Mouse (Mus musculus): ENCODE data around the gene Clrn3.

Gene Clrn3

DNA sequence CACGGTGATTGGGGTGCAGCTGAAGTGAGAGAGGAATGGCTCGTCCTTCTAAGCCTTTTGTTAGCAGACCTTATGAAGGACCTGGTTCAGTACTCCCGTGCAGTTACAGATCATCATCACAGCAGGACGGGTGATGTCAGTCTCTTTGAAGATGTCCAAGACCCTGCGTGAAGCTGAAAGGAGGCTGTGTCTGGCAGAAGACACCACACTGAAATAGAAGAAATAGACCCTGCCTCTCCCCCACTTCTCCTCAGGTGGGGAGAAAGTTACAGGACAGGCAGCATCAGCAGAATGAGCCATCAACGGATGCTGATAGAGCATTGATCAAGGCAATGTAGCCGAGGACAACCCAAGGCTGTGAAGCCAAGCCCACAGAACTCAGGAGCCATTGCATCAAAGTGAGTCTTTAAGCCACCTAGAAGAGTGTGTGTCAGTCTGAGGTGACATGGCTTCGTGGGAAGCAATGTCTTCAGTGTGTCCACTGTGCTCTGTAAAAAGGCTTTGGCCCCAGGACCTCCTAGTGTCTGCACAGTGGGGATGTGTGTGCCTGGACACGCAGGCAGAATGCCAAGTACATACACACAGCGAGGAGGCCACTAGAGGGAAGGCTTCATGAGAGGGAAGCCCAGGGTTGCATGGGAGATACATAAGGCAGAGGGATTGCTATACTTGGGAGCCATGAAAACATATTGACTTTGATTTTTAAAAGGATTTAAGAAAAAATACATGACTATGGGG lies 41.6 kb downstream of the Clrn3 start:
- DNase-seq (ENCODE audit: low spot score in 2 of 2): no peak

DNA sequence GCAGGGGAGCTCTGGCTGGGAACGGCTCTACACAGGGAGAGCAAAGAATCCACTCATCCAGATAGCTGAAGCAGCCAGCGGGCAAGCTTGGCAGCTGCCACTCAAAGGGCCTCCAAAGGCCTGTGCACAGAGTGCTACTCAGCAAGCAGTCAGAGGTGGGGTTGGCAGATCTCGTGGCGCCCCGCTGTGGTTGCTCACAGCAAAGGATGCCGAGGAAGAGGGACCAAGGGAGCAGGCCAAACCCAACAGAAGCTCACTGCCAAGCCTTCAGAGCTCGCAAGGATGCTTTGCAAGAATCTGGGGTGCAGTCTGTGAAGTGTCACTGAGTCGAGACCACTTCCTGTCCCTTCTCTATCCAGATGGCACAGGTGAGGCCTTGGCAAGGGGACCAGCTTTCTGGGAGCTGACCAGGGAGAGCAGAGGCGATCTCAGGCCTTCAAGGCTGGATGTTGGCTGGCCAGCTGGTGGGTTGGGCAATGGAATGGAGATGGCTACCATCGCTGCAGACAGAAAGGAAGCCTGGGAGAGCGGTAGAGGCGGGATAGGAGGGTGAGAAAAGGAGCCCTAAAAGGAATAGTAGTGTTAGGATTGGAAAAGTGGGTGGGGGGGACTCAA lies 42.6 kb downstream of the Clrn3 start:
- no peak for DNase-seq (ENCODE audit: low spot score in 2 of 2)

DNA sequence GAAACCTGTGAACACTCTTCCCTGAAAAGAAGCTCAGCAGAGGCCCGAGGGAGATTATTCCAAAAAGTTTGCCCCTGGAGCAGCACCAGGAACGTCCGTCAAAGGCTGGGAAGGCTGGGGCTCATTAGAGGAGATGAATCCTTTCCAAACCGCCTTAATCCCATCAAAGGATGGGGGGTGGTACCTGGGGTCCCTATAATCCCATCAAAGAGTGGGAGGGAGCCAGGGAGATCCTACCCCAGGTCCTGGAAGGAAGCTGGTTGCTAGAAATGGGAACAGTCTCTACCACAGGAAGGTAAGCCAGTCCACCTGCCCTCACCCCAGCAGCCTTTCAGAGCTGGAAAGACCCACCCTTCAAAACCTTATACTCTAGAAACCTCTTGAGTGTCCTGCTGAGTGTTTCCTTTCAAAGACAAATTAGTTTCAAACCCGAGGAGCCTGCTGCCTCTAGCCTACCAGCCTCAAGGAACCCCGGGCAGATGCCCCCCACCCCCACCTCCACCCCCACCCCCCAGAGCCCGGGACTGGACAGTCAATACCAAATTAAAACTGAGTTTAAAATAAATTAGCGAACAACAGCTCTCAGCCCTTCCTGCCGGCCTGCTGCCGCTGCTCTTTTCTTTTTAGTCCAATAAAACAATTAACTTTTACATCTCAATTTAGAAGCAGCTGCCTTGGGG lies 43.2 kb downstream of the Clrn3 start:
- DNase-seq (ENCODE audit: low spot score in 2 of 2): no peak

DNA sequence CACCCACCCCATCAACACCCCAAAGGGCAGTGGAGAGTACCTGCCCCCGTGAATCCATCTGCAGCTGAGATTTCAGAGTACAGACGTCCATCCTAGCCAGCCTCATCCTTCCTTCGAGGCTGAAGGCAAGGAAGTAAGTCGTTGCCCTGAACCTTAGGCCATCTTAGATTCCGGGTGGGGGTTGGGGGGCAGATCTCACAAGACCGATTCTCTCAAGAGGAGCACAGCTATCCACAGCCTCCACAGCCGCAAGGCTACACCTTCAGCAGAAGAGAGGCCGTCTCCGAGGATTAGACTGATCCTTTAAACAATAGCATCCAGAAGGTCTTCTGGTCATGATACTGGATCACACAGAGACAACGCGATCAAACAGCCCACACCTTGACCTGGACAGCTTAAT lies 44.1 kb downstream of the Clrn3 start:
- no peak for DNase-seq (ENCODE audit: low spot score in 2 of 2)

DNA sequence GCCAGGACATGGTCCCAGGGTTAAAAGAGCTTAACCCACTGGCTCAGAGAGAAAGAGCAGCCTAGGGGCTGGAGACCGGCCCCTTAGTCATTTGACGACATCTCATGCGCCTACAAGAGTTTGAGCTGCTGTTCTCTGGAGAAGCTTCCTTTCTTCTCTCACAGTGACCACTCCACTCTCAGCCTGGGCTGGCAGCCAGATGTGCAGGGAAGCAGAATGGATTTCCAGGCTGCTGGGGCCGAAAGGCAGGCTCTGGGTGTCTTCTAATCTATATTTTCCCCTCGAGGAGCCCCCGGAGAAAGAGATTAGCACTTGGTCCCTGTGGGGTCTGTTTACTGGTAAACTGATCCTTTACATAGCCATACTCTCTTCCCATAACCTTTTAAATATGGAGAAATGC lies 44.7 kb downstream of the Clrn3 start:
- no peak for DNase-seq (ENCODE audit: low spot score in 2 of 2)

DNA sequence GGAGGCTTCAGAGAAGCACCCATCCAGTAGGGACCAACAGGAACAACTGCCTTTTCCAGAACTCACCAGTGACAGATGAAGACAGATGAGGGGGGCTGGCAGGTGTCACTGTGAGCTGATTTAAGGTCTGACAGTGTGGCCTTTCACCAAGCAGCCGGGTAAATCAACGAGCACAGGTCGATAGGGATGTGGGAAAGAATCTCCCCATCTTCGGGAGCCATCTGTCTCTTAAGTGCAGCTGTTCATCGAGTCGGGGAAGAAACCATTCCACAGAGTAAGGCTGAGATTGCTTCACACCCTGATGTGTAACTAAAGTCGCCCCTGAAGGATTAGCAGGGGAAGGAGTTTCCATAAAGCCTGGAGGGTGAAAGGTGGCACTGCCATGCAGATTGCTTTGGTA lies 47.3 kb downstream of the Clrn3 start:
- no peak for DNase-seq (ENCODE audit: low spot score in 2 of 2)

DNA sequence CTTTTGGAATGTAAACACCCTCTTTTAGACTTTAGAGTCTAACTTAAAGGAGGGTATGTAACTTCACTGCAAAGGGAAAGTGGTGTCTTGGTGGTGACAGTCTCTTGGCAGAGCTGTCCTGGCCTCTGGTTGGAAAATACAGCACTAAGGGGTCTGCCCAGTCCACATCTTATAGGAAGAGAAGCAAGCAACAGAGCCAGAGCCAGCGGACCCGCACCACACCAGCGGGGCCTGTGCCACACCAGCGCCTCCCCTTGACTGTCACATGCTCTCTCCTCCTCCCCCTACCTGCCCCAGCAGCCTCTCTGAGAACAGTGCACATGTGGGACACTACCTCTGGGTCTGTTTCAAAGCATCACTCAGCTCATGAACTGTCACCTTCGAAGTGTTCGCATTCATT lies 48.5 kb downstream of the Clrn3 start:
- no peak for DNase-seq (ENCODE audit: low spot score in 2 of 2)

DNA sequence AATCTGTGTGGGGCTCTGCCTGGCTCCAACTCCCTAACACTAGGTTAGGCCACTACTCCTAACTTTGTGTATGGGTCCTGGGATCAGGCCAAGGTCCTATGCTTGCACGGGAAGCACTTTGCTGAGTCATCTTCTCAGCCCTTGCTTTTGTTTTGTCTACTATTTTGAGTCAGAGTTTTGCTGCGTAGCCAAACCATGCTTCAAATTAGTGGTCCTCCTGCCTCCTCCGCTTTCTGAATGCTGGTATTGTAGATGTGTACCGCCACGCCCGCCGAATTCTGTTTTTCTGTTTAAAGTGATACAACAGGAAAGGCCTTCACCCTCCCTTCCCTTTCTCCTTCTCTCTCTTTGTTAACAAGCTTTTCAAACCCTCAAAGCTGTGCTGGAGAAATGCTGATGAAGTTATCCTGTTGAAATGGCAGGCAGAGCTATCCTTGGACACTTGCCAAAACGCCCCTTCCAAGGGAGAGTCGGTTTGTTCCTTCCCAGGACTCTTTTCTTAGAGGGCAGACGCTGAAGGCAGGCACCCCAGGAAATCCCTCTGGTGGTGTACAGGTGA lies 49.1 kb downstream of the Clrn3 start:
- DNase-seq (ENCODE audit: low spot score in 2 of 2): no peak

DNA sequence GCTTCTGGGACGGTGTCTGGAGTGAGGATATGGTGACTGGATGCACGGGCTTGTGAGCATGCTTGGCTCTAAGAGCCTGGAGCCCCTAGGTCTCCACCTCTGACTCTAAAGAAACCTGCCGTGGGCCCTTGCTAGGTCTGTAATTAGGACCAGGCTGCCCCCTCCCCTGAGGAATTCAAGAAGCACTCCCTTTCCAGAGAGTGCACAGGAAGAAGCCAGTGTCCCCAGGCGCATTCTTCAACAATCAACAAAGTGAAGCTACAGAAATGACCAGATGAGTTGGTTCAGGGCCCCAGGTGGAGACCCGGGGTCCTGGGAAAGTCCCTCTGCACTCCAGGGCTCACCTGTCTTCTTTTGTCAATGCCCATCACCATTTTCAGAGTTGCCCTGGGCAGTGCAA lies 51.2 kb downstream of the Clrn3 start:
- DNase-seq (ENCODE audit: low spot score in 2 of 2): no peak

DNA sequence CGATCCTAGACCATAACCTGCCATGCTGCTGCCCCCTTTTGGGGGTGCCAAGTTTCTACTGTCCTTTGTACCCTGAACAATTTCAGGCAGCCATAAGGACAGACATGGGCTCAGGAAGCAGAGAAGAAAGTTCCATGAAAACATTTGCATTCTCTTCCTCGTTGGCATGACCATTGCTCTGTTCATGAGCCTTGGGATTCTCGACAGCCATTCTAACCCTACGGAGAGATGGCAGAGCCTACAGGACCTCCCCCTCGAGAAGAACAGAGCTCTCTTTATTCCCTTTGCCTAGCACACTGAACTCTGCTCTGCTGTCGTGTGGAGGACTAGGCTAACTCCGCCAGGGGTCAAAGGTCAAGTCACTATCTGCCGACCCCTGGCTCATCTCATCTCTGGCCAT lies 52.5 kb downstream of the Clrn3 start:
- no peak for DNase-seq (ENCODE audit: low spot score in 2 of 2)

DNA sequence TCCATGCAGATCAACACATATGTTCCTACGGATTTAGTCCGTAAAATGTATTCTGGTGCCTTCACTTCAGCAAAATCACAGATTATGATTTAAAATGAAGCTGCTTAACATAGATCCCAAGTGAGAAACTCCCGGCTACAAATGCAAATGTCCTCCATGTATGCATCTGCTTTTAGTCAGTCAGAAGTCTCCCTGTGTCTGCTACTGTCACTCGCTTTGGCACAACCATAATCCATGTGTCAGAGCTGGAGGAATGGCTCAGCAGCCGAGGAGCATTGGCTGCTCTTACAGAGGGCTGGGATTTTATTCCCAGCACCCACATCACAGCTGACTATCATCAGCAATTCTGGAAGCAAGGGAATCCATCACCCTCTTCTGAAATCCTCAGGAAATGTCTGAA lies 58.1 kb downstream of the Clrn3 start:
- DNase-seq (ENCODE audit: low spot score in 2 of 2): no peak

DNA sequence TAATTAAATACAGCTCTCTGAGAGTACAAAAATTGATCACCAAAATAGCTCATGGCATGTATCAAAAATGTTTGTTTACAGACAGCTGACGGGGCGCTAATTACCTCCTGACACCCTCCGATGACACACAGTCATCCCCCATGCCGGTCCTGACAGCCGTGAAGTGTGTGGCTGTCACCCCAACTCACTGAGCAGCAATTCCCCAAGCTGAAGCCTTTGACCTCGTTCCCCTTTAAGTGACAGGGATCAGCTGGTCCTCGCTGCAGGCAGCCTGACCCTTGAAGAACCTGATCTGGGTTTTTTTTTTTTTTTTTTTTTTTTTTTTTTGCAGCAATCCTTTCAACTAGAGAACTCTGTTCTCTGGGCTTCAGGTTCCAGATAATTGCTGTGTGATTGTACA lies 59.8 kb downstream of the Clrn3 start:
- DNase-seq (ENCODE audit: low spot score in 2 of 2): no peak

DNA sequence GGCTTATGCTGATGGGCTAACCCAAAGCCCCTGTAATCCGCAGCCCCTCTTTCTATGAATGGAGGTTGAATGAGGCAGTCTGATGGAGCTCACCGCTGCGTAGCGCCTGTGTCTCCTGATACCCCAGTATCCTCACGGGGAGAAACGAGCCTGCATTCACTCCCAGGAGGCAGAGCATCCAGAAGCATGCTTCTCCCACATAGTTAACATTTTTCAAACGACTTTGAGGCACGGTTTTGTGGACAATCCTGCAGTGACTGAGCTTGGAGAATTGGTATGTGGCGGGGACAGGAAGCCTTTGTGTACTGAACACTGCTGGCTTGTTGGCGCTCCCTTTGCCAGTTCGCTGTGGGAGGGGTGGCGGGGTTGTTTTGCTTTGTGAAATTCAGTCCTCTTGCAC lies 63.2 kb downstream of the Clrn3 start:
- DNase-seq (ENCODE audit: low spot score in 2 of 2): no peak

DNA sequence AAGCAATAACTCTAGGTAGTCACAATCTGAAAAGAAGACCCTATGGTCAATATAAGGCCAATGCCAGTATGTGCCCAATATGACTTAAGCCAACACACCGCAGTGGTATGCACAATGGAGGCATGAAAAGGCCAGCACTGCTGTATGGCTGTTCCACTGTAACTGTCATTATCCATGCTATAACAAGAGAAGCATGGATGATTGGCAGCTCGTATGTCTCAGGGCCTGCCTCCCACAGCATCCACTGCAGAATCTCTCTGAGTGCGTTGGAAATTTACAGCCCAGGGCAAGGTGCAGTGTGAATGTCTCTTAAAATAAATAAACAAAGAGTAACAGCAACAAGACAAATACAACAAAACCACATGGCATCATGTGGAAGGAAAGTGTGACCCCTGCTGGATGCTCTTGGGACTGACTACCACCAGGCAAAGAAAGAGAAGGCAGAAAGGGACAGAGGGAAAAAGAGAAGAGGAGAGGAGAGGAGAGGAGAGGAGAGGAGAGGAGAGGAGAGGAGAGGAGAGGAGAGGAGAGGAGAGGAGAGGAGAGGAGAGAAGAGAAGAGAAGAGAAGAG lies 63.7 kb downstream of the Clrn3 start:
- no peak for DNase-seq (ENCODE audit: low spot score in 2 of 2)
